Mouse (Mus musculus): ENCODE results near the gene Cmc2. TPM values are rescaled to one million over a fixed set of nuclear protein-coding genes. Genes with fewer than 3 reads are reported as not detected.

Cmc2 gene
- polyA plus RNA-seq, 1 experiment from 2014 or later = 39.4 TPM

Other genes starting within 250 kb of the Cmc2 start
- gene Cdyl2, start 188.5 kb downstream of the Cmc2 start, polyA plus RNA-seq (2015; fragmentation: Nextera tagmentation; extraction: Ambion mirVana) = 10.6 and 11.3 TPM in 2 replicates
- 7.4 and 13.7 TPM in 2 replicates for gene Cenpn, start 275 bp upstream of the Cmc2 start, polyA plus RNA-seq (2015; fragmentation: Nextera tagmentation; extraction: Ambion mirVana)
- gene Atmin, start 21.9 kb upstream of the Cmc2 start, polyA plus RNA-seq (2015; fragmentation: Nextera tagmentation; extraction: Ambion mirVana) = 19.4 and 19.6 TPM in 2 replicates
- 5.9 and 7.0 TPM in 2 replicates for gene 1700030J22Rik, start 57.5 kb upstream of the Cmc2 start, polyA plus RNA-seq (2015; fragmentation: Nextera tagmentation; extraction: Ambion mirVana)
- gene Gcsh, start 72.1 kb upstream of the Cmc2 start, polyA plus RNA-seq (2015; fragmentation: Nextera tagmentation; extraction: Ambion mirVana) = 108 and 116 TPM in 2 replicates
- 0.10 and 0.19 TPM in 2 replicates for gene Pkd1l2, start 161.0 kb upstream of the Cmc2 start, polyA plus RNA-seq (2015; fragmentation: Nextera tagmentation; extraction: Ambion mirVana)
- 0.14 and 0.40 TPM in 2 replicates for gene Bco1, start 174.4 kb upstream of the Cmc2 start, polyA plus RNA-seq (2015; fragmentation: Nextera tagmentation; extraction: Ambion mirVana)
- gene Gan, start 236.7 kb upstream of the Cmc2 start, polyA plus RNA-seq (2015; fragmentation: Nextera tagmentation; extraction: Ambion mirVana) = 2.2 and 2.3 TPM in 2 replicates

All from neural tube, embryonic 15.5 days (tissue).